Mouse (Mus musculus): ENCODE data around the gene Tmcc1.

GRCm38 (mm10) chr6:116139143-116139856, 54.0 kb downstream of the Tmcc1 start:
- TF ChIP-seq CTCF (IDR thresholded peaks at IDR 0.05; ENCODE audit: borderline replicate concordance, control insufficient read depth, extremely low read depth, insufficient read depth, low read length, poor library complexity) (no peak), POLR2A (IDR thresholded peaks at IDR 0.05; ENCODE audit: control insufficient read depth, extremely low read depth, insufficient read depth, low read length, poor library complexity) (no peak)

All from thymus, adult 2 months (tissue).